Mouse (Mus musculus): ENCODE measurements around the gene Gm11627. TPM values are rescaled to one million over a fixed set of nuclear protein-coding genes. Genes with fewer than 3 reads are reported as not detected.
"Not testable (repeated sequence)": the region's sequence is repeated elsewhere in the genome, so short reads cannot be mapped to it uniquely, and the experiment has no call there.

Gene Gm11627
- polyA plus RNA-seq, 1 experiment = 0.59 TPM

DNA sequence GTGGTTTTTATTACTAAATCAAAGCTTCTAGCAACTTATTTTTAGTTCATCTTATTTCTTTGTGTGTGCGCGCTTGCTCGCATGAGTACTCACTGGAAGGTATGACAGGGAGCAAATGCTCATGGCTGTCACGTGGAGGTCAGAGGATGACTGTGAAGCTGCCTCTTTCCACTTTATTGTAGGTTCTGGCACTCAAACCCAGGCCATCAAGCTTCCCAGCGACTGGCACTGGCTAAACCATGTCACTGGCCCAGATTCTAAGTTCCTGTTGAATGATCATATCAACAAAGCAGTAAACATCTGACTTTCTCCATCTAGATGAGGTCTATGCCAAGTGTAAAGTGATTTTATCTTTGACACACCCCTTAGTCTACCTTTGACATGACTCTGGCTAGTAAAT, 37.8 kb downstream of the Gm11627 start:
- 69% methylated on average over 5 of the region's 5 CpGs for WGBS
- Histone ChIP-seq H3K4me1 (ENCODE audit: control insufficient read depth, insufficient read depth, low read length) (peaks cover 18% of the 10 kb centered on the region; the same call in 1 of the 2 replicates), H3K36me3 (ENCODE audit: control insufficient read depth, insufficient read depth, low read length) (no peaks in the 10 kb centered on the region; the same call in 1 of the 2 replicates), H3K27me3 (replicated peaks; ENCODE audit: control insufficient read depth, insufficient read depth, low read length) (no peaks in the 10 kb centered on the region), H3K4me3 (ENCODE audit: insufficient read depth, low read depth, low read length) (no peak overlapping the region), H3K27ac (ENCODE audit: insufficient read depth, low read depth, low read length) (no peak overlapping the region)
- peak; percentile 17 for DNase-seq
- TF ChIP-seq CTCF (conservative IDR thresholded peaks at IDR 0.05; ENCODE audit: insufficient read depth, insufficient read length, low read depth, low read length) (no peak), POLR2A (IDR thresholded peaks at IDR 0.05; ENCODE audit: low read depth, low read length) (no peak)

GRCm38 (mm10) chr11:102540286-102540685, 39.0 kb downstream of the Gm11627 start:
- H3K27me3 ChIP-seq (replicated peaks; ENCODE audit: control insufficient read depth, insufficient read depth, low read length); H3K27ac ChIP-seq (ENCODE audit: insufficient read depth, low read depth, low read length): not testable (repeated sequence)

DNA sequence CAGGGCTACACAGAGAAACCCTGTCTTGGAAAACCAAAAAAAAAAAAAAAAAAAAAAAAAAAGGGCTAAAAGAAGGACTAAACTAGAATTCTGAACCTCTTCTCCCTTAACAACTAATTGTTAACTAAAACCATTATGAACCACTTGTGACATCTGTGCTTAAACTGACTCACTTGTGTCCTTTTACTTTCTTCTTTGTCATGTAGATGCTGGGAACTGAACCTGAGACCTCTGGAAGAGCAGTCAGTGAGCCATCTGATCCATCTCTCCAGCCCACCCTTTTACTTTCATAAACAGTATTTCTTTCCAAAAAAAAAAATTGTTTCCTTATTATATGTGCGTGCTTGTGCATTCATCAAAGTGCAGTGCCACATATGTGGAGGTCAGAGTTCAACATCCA, 39.6 kb downstream of the Gm11627 start:
- H3K4me3 ChIP-seq (ENCODE audit: insufficient read depth, low read depth, low read length) = no peak overlapping the region
- no peak for TF ChIP-seq POLR2A (IDR thresholded peaks at IDR 0.05; ENCODE audit: low read depth, low read length)
- no peak for TF ChIP-seq CTCF (conservative IDR thresholded peaks at IDR 0.05; ENCODE audit: insufficient read depth, insufficient read length, low read depth, low read length)
- no peaks in the 10 kb centered on the region for H3K27me3 ChIP-seq (replicated peaks; ENCODE audit: control insufficient read depth, insufficient read depth, low read length)
- WGBS = 66% methylated on average over 1 of the region's 1 CpGs
- no peak overlapping the region for H3K27ac ChIP-seq (ENCODE audit: insufficient read depth, low read depth, low read length)
- H3K36me3 ChIP-seq (ENCODE audit: control insufficient read depth, insufficient read depth, low read length) = no peaks in the 10 kb centered on the region
- no peak for DNase-seq
- peaks cover 16% of the 10 kb centered on the region; the same call in 1 of the 2 replicates for H3K4me1 ChIP-seq (ENCODE audit: control insufficient read depth, insufficient read depth, low read length)

More at GRCm38 (mm10) chr11:102540286-102540685, 39.0 kb downstream of the Gm11627 start:
- DNase-seq; H3K4me3 ChIP-seq (ENCODE audit: insufficient read depth, low read depth, low read length); H3K36me3 ChIP-seq (ENCODE audit: control insufficient read depth, insufficient read depth, low read length): not testable (repeated sequence)
- H3K4me1 ChIP-seq (ENCODE audit: control insufficient read depth, insufficient read depth, low read length) = peaks cover 17% of the 10 kb centered on the region; the same call in 1 of the 2 replicates

DNA sequence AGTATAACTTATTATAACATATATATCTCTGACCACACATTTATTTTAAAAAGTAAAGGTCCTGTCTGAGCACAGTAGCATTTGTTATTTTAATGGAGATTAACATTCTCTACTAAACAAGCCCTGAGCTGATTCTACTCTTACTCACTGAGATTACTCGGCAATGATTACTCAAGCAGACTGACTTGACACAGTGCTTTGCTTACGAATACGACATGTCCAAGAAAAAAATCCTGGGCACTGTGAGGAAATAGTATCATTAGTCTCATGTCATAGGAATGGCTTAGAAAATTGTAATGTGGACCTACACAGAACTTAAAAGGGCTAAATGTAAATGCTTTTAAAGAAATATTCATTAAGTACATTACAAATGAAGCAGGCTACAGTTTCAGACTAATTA, 43.1 kb downstream of the Gm11627 start:
- H3K27me3 ChIP-seq (replicated peaks; ENCODE audit: control insufficient read depth, insufficient read depth, low read length) = no peaks in the 10 kb centered on the region
- H3K36me3 ChIP-seq (ENCODE audit: control insufficient read depth, insufficient read depth, low read length) = no peaks in the 10 kb centered on the region
- H3K27ac ChIP-seq (ENCODE audit: insufficient read depth, low read depth, low read length) = no peak overlapping the region
- peaks cover 10% of the 10 kb centered on the region; the same call in 1 of the 2 replicates for H3K4me1 ChIP-seq (ENCODE audit: control insufficient read depth, insufficient read depth, low read length)
- no peak for DNase-seq
- no peak for TF ChIP-seq POLR2A (IDR thresholded peaks at IDR 0.05; ENCODE audit: low read depth, low read length)
- no peak for TF ChIP-seq CTCF (conservative IDR thresholded peaks at IDR 0.05; ENCODE audit: insufficient read depth, insufficient read length, low read depth, low read length)
- WGBS = 34% methylated on average over 3 of the region's 3 CpGs
- H3K4me3 ChIP-seq (ENCODE audit: insufficient read depth, low read depth, low read length) = no peak overlapping the region

GRCm38 (mm10) chr11:102534078-102534477, 45.2 kb downstream of the Gm11627 start:
- H3K4me1 ChIP-seq (ENCODE audit: control insufficient read depth, insufficient read depth, low read length) = peaks cover 10% of the 10 kb centered on the region; the same call in 1 of the 2 replicates
- TF ChIP-seq POLR2A (IDR thresholded peaks at IDR 0.05; ENCODE audit: low read depth, low read length) (no peak), CTCF (conservative IDR thresholded peaks at IDR 0.05; ENCODE audit: insufficient read depth, insufficient read length, low read depth, low read length) (no peak)
- H3K27ac ChIP-seq (ENCODE audit: insufficient read depth, low read depth, low read length) = no peak overlapping the region
- no peak for DNase-seq
- no peak overlapping the region for H3K4me3 ChIP-seq (ENCODE audit: insufficient read depth, low read depth, low read length)
- no peaks in the 10 kb centered on the region for H3K36me3 ChIP-seq (ENCODE audit: control insufficient read depth, insufficient read depth, low read length)
- H3K27me3 ChIP-seq (replicated peaks; ENCODE audit: control insufficient read depth, insufficient read depth, low read length) = no peaks in the 10 kb centered on the region
- WGBS = 85% methylated on average over 2 of the region's 2 CpGs

GRCm38 (mm10) chr11:102531425-102531824, 47.8 kb downstream of the Gm11627 start:
- no peaks in the 10 kb centered on the region for H3K27me3 ChIP-seq (replicated peaks; ENCODE audit: control insufficient read depth, insufficient read depth, low read length)
- peak; percentile 39 for DNase-seq
- no peaks in the 10 kb centered on the region for H3K36me3 ChIP-seq (ENCODE audit: control insufficient read depth, insufficient read depth, low read length)
- H3K27ac ChIP-seq (ENCODE audit: insufficient read depth, low read depth, low read length) = no peak overlapping the region
- H3K4me3 ChIP-seq (ENCODE audit: insufficient read depth, low read depth, low read length) = no peak overlapping the region
- no peak for TF ChIP-seq CTCF (conservative IDR thresholded peaks at IDR 0.05; ENCODE audit: insufficient read depth, insufficient read length, low read depth, low read length)
- no peak for TF ChIP-seq POLR2A (IDR thresholded peaks at IDR 0.05; ENCODE audit: low read depth, low read length)
- 27% methylated on average over 5 of the region's 5 CpGs for WGBS
- H3K4me1 ChIP-seq (ENCODE audit: control insufficient read depth, insufficient read depth, low read length) = peaks cover 7% of the 10 kb centered on the region; the same call in 1 of the 2 replicates

Other genes starting within 250 kb of the Gm11627 start
- gene Slc4a1, start 213.3 kb downstream of the Gm11627 start, polyA plus RNA-seq (2012; rRNA removed) = 79.5 and 90.6 TPM in 2 replicates
- 2.6 and 3.4 TPM in 2 replicates for gene Rundc3a, start 186.1 kb downstream of the Gm11627 start, polyA plus RNA-seq (2012; rRNA removed)
- 1,128 and 1,486 TPM in 2 replicates for gene Slc25a39, start 171.5 kb downstream of the Gm11627 start, polyA plus RNA-seq (2012; rRNA removed)
- 184 and 195 TPM in 2 replicates for gene Grn, start 149.1 kb downstream of the Gm11627 start, polyA plus RNA-seq (2012; rRNA removed)
- gene Fam171a2, start 131.8 kb downstream of the Gm11627 start, polyA plus RNA-seq (2012; rRNA removed) = 18.9 and 20.4 TPM in 2 replicates
- gene Itga2b, start 109.3 kb downstream of the Gm11627 start, polyA plus RNA-seq (2012; rRNA removed) = 14.9 and 16.0 TPM in 2 replicates
- 11.6 and 12.4 TPM in 2 replicates for gene Gpatch8, start 23.1 kb downstream of the Gm11627 start, polyA plus RNA-seq (2012; rRNA removed)
- gene Fzd2, start 24.9 kb upstream of the Gm11627 start, polyA plus RNA-seq (2012; rRNA removed) = 8.5 and 12.2 TPM in 2 replicates
- not detected in 2 replicates for gene Meioc, start 84.3 kb upstream of the Gm11627 start, polyA plus RNA-seq (2012; rRNA removed)
- gene Ccdc43, start 118.3 kb upstream of the Gm11627 start, polyA plus RNA-seq (2012; rRNA removed) = 6.7 and 8.4 TPM in 2 replicates
- gene Adam11, start 182.0 kb upstream of the Gm11627 start, polyA plus RNA-seq (2012; rRNA removed) = 5.0 and 5.2 TPM in 2 replicates
- 4.9 and 5.1 TPM in 2 replicates for gene Gjc1, start 240.2 kb upstream of the Gm11627 start, polyA plus RNA-seq (2012; rRNA removed)

Measured in kidney, adult 2 months (tissue).